Mouse (Mus musculus): ENCODE data around the gene Bcat1.

Bcat1 gene

DNA sequence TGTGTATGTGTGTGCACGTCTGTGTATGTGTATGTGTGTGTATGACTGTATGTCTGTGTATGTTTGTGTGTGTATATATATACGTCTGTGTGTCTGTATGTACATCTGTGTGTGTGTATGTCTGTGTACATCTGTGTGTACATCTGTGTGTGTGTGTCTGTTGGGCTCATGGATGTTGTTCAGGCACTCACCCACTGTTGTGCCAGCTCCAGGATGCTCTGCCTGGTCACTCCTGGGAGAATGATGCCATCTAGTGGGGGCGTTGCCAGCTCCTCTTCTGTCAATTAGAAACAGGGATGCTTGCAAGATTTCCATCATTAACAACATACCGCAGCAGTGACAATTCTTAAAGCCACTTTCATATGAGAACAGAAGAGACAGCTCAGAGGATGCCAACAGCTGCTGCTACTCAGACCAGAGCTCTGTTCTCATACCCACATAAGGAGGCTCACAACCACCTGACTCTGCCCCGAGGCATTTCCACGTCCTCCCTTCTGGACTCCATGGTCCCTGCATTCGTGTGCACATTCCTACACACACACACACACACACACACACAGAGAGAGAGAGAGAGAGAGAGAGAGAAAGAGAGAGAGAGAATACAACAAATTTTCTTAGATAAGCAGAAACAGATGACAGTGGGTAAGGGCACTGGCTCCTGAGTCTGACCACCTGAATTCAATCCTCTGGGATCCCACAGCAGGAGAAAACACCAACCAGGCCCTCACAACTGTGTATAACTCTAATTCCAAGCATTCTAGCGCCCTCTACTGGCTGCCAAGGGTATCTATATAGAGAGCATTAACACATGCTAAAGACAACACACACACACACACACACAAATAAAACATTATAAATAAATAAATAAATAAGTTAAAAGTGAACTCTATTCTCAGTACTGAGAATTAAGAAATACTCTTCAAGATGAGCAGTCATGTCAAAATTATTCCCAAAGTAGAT lies 65.8 kb downstream of the Bcat1 start:
- no peak for DNase-seq (ENCODE audit: low spot score in 2 of 2)

DNA sequence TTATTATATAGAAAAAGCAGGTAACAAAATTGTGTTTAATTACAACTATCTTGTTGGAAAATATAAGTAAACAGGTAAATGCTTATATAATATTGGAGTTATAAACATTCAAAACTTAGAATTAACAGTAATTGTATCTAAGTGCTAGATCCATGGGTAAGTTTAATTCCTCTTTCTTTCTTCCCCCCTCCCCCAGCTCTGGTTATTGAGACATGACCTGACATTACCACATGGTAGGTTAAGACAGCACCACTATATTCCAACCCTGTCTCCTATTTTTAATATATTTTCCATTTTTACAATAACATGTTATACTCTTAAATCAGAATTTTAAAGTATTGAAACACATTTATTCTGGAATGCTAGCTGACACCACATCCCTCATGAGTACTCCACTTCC lies 72.5 kb downstream of the Bcat1 start:
- no peak for DNase-seq (ENCODE audit: low spot score in 2 of 2)

DNA sequence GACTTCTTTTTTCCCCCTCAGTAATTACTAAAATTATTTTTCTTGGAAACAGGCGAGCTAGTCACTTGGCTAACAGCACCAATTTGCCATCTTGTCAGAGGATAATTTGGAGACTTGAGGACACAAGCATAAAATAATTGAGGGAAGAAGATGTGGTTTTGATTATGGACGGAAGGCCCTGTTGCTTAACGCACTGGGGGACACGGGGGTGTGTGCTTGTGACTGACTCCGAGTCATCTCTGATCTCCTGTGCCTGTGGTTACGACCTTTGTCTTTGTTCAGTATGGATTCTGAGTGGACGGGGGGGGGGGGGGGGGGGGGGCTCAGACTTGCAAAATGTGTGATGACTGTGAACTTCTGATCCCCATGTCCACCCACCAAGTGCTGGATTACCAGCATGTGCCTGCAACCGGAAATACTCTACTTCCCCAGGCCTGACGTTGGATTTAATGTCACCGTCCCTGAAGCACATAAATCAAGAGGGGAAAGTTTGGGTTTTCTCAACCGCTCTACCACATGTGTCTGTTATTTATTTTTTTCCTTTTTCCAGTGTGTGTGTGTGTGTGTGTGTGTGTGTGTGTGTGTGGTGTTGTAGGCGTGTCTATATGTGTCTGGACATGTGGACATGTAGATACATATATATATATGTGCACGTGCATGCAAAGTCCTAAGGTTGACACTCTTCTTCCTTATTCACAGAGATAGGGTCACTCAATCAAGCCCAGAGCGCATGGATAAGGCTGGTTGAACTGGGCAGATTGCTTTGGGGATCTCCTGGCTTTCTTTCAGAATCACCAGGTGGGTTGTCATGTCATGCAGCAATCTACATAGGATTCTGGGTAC lies 73.7 kb downstream of the Bcat1 start:
- DNase-seq (ENCODE audit: low spot score in 2 of 2) = no peak

DNA sequence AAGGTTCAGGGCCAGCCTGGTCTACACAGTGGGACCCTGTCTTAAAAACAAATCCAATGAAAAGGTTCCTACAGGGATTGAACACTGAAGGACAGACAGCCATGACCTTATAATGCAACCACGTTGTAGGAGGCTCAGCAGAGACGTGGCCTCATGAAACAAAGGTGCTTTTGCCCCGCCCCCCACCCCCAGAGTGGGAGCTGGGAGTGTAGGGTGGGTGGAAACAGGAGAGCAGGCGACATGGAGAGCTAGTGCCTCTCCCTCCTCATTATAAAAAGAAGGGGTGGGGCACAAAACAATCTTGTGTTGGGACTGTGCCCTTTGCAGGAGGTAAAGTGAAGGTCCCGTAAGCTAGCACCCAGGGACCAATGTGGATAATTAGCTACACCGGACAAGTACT lies 74.5 kb downstream of the Bcat1 start:
- no peak for DNase-seq (ENCODE audit: low spot score in 2 of 2)

DNA sequence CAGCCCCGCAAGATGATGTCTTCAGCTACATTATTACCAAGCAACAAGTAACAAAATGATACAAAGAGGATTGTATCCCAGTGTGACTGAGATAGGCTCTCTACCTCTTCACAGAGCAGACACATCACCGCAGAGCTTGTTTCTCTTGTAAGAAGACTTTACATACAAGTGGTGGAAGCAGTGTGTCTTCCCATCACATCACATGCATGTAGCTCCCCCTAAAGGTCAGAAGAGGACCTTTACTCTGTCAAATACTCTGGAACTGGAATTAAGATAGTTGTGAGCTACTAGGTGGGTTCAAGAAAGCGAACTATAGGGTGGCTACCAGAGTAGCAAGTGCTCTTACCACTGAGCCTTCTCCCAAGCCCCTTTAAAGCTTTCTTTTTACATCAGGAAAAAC lies 78.8 kb downstream of the Bcat1 start:
- DNase-seq (ENCODE audit: low spot score in 2 of 2) = no peak

DNA sequence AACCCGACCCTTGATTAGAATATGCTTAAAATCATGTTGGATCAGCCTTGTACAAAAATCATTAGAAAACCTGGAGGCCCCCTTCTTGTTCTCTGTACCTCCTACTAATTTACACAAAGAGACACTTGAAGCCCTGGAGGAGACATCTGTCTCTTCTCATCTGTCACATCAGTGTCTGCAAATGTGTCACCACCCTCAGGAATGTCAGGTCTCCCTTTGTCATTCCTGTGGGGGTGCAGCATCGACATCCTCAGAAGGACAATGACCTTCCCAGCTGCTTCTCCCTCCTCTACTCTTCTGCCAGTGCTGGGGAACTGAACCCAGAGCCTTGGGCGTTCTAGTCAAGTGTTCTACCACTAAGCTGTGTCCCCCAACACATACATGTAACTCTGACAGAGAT lies 83.9 kb downstream of the Bcat1 start:
- no peak for DNase-seq (ENCODE audit: low spot score in 2 of 2)

DNA sequence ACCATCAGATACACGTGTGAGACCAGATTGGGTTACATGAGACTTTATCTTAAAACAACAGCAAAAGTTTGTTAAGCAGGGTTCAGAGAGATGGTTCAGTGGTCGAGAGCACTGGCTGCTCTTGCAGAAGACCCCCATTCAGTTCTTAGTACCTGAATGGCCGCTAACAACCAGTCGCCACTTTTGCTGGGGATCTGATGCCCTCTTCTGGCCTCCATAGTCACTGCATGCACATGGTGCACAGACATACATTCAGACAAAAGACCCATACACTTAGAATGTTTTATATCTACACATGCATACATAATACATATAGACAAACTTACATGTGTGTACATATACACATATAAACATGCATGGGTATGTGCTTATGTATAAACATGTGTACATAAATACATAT lies 86.8 kb downstream of the Bcat1 start:
- DNase-seq (ENCODE audit: low spot score in 2 of 2) = no peak

DNA sequence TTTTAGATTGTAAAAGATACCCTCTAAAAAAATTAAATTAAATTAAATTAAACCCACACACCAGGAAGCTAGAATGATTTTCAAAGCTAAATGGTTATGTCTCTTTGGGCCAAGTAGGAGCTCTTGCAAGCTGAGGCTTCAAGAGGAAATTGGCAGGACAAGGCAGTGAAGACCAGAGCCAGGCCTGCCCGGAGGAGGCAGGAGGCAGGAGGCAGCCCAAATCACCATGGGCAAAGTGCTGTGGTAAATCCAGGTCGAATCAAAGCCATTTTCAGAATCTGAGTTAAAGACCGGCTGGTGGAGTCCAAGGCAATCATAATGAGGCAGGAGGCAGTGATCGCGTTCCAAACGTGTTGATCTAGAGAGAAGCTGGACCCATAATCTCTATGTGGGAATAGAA lies 88.3 kb downstream of the Bcat1 start:
- no peak for DNase-seq (ENCODE audit: low spot score in 2 of 2)

DNA sequence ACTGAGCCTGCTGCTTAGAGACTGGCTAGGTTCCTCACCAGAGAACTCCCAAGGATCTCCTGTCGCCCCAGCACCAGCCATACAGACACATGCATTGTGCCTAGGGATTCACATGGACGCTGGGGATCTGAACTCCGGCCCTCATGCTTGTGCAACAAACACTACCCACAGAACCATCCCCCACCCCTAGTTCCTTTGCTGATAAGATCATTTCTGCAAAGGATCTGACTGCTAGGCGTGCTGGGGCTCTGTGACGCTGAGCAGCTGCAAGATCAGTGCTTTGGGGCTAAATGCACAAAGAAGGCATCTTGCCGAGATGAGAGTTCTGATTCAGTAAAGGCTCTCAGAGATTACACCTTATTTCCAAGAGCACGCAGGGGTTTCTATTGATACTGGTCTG lies 88.8 kb downstream of the Bcat1 start:
- no peak for DNase-seq (ENCODE audit: low spot score in 2 of 2)

DNA sequence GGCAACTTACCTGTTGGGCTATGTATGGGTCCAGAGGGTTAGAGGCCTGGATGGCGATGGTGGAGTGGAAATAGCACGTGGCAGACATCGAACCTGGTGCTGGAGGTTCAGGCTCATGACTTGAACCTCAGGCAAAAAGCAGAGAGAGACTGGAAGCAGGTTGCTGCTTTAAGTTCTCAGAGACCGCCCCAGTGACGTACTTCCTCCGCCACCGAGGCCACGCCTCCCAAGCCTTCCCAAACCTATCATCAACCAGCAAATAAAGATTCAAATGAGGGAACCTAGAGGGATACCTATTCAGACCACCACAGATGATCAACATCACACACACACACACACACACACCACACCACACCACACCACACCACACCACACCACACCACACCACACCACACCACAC lies 91.8 kb downstream of the Bcat1 start:
- no peak for DNase-seq (ENCODE audit: low spot score in 2 of 2)

DNA sequence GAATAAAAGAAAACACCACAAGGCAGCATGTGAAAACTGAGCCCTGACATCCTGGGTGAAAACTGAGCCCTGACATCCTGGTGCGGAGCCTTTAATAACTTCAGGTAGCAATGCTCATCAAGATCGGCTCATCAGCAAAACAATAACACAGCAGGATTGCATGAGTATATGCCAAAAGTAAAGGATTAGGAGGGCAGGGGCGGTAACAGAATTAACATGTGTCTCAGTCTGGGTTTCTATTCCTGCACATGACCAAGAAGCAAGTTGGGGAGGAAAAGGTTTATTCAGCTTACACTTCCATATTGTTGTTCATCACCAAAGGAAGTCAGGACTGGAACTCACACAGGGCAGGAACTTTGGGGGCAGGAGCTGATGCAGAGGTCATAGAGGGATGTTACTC lies 93.9 kb downstream of the Bcat1 start:
- no peak for DNase-seq (ENCODE audit: low spot score in 2 of 2)

DNA sequence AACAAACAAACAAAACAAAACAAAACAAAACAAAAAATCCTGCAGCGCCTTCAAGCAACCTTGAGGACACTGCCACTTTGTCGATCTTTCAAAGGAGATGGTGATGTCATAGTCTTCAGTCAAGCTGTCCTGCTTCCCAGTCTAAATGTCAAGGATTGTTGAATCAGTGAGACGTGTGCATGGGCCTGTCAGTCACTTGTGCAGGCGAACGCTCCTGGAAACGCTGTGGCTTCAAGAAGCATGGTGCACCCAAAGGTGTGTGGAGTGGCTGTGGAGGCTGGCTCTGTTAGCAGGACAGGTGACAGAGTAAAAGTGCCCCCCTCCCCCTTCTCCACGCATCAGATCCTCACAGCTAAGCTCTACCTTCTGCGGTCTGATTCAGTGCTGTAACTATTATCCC lies 103.6 kb downstream of the Bcat1 start:
- DNase-seq (ENCODE audit: low spot score in 2 of 2) = no peak

DNA sequence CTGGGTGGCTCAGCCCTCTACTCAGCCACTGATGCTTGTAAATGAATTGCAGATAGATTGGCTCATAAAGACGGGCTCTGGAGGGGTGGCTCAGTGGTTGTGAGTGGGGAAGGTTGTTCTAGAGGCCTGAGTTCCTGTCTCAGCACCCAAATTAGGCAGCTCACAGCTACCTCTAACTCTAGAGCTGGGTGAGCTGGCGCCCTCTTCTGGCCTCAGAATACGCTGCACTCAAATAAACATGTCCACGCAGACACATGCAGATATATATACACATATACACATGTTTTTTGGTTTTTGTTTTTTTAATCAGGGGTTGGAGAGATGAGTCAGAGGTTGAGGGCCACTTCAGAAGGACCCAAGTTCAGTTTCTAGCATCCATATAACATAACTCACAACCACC lies 105.1 kb downstream of the Bcat1 start:
- no peak for DNase-seq (ENCODE audit: low spot score in 2 of 2)

DNA sequence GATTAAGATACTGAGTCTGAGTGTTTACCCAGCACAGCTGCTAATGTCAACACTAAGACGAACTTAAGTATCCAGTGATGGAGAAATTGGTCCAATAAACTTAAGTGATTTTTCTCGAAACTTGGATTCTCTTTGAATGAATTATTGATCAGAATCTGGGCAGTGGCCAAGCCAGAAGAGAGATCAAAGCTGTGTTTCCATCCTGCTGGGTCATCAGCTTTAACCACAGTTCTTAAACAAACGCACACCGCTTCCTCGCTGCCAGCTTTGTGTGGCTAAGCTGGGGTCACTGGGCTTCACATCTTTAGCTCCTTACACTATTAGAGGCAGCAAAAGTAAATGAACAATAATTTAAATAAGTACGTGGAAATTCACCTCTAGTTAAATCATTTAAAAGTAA lies 108.4 kb downstream of the Bcat1 start:
- no peak for DNase-seq (ENCODE audit: low spot score in 2 of 2)

DNA sequence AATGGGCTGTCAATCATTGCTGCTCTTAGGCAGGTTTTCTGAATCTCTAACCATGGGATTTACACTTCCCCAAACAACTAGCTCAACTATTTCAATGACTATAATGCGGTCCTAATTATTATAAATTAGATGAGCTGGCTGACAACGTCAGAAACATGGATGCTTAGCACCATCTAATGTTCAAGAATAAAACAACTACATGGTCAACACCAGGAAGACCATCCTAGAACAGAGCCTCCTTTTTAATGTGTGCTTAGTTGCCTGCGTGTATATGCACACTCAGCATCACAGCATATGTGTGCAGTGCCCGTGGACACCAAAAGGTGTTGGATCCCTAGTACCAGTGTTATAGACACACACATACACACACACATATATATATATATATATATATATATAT lies 111.8 kb downstream of the Bcat1 start:
- no peak for DNase-seq (ENCODE audit: low spot score in 2 of 2)

DNA sequence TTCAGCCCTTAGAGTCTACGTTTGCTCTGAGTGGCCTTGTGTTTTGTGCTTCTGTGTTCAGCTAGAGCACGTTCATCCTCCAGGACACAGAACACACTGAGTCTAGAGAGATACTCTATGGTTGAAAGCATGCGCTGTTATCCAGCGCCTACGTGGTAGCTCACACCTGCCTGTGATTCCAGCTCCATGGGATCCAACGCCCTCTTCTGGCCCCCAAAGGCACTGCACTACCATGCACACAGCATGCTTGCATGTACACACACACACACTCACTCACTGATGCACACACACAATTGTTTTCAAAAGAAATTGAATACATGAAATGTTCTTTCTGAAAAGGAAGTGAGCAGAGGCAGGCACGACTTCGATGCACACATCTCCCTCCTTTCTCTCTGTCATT lies 112.8 kb downstream of the Bcat1 start:
- no peak for DNase-seq (ENCODE audit: low spot score in 2 of 2)

DNA sequence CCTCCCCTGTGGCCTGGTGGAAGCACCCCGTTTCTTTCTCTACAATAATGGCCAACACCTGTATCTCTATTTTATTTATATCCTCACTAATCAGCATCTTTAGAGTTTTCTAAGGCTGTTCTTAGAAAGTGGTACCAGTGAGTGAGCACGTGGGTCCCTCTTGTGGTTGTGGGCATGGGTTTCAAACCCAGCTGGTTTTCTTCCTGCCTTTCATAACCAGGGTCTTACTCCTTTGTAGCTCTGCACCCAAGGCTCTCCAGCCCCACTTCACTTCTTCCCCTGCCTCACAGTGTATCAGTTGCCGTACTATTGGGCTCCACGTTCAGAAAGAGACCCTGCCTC lies 114.0 kb downstream of the Bcat1 start:
- no peak for DNase-seq (ENCODE audit: low spot score in 2 of 2)

DNA sequence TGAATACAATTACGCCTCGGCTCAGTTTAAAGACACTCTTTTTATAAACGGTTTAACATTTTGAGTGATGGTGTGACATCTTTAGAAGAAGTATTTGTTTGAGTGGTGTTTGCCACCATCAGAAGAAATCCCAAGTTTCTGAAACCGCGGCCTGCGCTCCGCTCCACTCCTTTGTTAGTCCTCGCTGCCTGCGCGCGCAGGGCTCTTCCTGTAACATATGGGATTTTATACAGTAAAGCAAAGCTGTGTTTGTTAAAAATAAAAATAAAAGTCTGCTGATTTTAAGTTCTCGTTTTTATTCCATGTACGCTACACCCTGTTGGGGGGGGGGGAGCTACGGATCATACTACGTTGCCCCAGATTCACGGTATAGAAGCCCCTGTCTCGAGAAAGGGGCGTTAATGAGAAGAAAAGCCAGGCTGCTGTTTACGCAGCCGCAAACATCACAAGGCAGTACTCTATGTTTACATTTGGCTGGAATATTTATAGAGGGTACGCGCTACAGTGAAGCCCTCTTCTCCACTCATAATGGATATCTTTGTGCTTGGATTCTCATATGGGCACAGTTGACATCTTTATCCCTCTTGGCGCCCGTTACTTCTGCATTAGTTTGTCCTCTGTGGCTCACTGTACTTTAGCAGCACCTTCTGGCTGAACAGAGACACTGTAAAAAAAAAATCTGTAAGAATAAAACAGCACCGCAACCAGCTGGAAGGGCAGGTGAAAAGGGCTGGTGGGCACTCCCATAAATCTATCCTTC lies 114.6 kb downstream of the Bcat1 start:
- peak; percentile 48 to 70 for DNase-seq (ENCODE audit: low spot score in 2 of 2)

DNA sequence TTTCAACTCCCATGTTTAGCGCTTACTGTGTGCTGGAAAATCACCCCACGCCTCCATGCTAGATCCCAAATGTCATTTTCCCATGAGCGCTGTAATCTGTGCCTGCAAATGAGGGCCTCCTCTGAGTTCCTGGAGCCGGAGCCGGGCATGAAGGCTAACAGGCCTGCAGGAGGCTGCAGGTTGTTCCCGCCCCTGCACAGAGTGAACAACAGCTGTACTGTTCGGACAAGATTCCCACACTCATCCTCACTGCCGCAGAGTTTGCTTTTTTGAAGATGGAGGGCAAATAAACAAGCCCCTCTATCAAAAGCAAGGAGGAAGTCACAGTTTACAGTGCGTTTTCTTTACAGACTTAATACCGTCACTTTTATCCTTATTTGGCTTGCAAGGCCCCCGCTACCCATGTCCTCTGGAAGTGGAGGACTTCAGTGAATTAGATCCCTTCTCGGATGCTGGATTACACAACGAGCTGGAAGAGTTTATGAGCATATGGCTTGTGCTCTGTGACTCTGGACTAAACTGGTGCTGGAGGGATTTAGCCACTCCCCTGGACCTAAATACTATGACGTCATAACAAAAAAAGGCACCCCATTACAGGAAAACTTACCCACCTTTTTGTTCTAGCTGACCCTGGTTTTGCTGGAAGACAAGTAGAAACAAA lies 120.0 kb downstream of the Bcat1 start:
- no peak for DNase-seq (ENCODE audit: low spot score in 2 of 2)

DNA sequence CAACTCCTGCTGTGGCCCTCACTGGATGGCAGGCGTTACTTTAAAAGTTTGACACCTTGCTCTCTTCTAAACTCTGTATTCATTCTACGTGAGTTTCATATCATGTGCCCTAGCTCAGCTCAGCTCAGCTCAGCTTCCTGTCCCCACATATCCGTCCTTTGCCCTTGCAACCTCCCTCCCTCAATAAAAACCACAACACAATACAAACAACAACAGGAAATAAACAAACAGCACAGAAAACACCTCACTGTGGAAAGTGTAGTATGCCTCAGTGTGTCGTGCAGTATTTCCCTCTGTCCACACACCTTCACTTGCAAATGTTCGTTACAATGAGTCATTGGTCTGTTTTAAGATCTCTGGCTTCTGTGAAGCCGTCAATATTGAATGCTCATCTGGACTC lies 123.1 kb downstream of the Bcat1 start:
- no peak for DNase-seq (ENCODE audit: low spot score in 2 of 2)

DNA sequence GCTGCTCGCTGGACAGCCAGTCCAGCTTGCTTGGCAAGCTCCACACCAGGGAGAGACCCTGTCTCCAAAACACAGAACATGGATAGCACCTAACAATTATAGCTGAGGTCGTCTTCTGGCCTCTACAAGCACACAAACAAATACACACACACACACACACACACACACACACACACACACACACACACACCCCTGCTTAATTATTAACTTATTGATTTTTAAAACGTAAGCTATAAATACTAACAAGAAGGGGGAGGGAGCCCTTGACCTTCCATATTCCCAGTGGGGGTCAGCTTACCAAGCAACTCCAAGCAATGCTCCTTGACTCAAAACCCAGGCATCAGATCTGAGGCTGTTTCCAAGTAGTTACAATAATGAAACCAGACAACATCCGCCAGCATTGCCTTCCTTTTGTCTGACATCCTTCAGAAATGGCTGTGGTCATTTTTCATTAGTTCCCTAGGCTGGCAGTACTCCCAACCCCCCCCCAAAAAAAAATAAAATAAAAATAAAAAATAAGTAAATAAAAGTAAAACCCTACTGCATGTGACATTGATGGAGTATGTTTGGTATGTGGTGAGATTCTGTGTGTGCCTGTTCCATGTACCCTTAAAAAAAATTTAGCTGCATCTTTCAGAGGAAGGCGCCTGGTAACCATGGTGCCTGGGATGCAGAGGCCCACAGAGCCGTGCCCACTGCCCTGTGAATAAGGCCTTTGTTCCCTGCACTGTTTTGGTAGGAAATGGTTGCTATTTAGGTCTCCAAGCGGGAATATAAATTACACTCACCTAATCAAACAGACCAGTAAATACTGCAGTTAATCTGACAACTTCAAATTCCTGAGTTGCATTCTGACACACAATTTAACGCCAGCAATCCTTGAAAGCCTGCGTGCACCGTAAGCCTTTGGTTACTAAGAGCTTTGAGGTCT lies 131.3 kb downstream of the Bcat1 start:
- DNase-seq (ENCODE audit: low spot score in 2 of 2) = no peak

All from frontal cortex, postnatal 36 days (tissue).